Mouse (Mus musculus) intestine, postnatal 0 days (tissue): ENCODE results near the gene Pibf1. TPM values are rescaled to one million over a fixed set of nuclear protein-coding genes. Genes with fewer than 3 reads are reported as not detected.

Source experiments
- ATAC-seq: fragments of 200-750 bp; cut with Nextera tagmentation; 2 replicates; pipeline ENCODE4 v1.8.0; 2017; ENCODE audit warnings: mild to moderate bottlenecking, moderate TSS enrichment, moderate library complexity
- H3K27ac ChIP-seq: fragments of 300-500 bp; sonication (generic); 2 replicates; pipeline ENCODE4 v1.5.1; 2014; ENCODE audit warnings: mild to moderate bottlenecking, low read depth, low read length, moderate library complexity
- H3K27me3 ChIP-seq: fragments of 300-500 bp; sonication (generic); replicated peaks from 2 replicates; pipeline ENCODE4 v1.6.1; 2014; ENCODE audit warnings: low read length, mixed read lengths; ENCODE audit not compliant: control insufficient read depth, insufficient read depth
- H3K36me3 ChIP-seq: fragments of 300-500 bp; sonication (generic); 2 replicates; pipeline ENCODE4 v1.6.1; 2014; ENCODE audit warnings: mild to moderate bottlenecking, moderate library complexity; ENCODE audit not compliant: control insufficient read depth, insufficient read depth
- H3K4me1 ChIP-seq: fragments of 300-500 bp; sonication (generic); replicated peaks from 2 replicates; pipeline ENCODE4 v1.6.1; 2014; ENCODE audit warnings: antibody characterized with exemption, low read length, mixed read lengths; ENCODE audit not compliant: control insufficient read depth, insufficient read depth
- H3K4me2 ChIP-seq: fragments of 300-500 bp; sonication (generic); replicated peaks from 2 replicates; pipeline ENCODE4 v1.6.1; 2014; ENCODE audit warnings: low read depth, mild to moderate bottlenecking, moderate library complexity
- H3K4me3 ChIP-seq: fragments of 300-500 bp; sonication (generic); 2 replicates; pipeline ENCODE4 v1.5.1; 2014; ENCODE audit warnings: low read depth, low read length
- H3K9ac ChIP-seq: fragments of 300-500 bp; sonication (generic); 2 replicates; pipeline ENCODE4 v1.6.1; 2014; ENCODE audit warnings: mild to moderate bottlenecking, low read depth, low read length
- H3K9me3 ChIP-seq: fragments of 300-500 bp; sonication (generic); 2 replicates; pipeline ENCODE4 v1.6.1; 2016; ENCODE audit warnings: mixed run types; ENCODE audit not compliant: control insufficient read depth
- CTCF ChIP-seq: sonication (generic); IDR thresholded peaks from 2 replicates; pipeline ENCODE4 v1.5.1; 2016; ENCODE audit warnings: low read depth, mild to moderate bottlenecking, control low read depth, antibody characterized with exemption, moderate library complexity
- WGBS: fragments of 180-500 bp; shearing (Covaris S2); extraction: QIAGEN DNeasy Blood & Tissue Kit; methylation state at CpG from one replicate; pipeline ENCODE4 v1.1.7; 2014; 5-methylcytosine and 5-hydroxymethylcytosine counted together
- polyA plus RNA-seq: library from polyadenylated mRNA; unstranded; fragments of >200 nt; fragmentation: Nextera tagmentation; extraction: Ambion mirVana; gene quantifications from 2 replicates; pipeline ENCODE4 v1.2.1, GENCODE M21; 2015

The Pibf1 gene
- polyA plus RNA-seq, 1 experiment from 2014 or later: 9.7 TPM

GRCm38 (mm10) chr14:99263816-99264215 is 164.6 kb downstream of the Pibf1 start:
- Histone ChIP-seq H3K9me3 (no peaks in the 10 kb centered on the region), H3K4me2 (no peak overlapping the region), H3K4me3 (no peak overlapping the region), H3K9ac (no peak overlapping the region), H3K27ac (no peak overlapping the region), H3K4me1 (no peaks in the 10 kb centered on the region), H3K27me3 (no peaks in the 10 kb centered on the region), H3K36me3 (no peaks in the 10 kb centered on the region)
- 88% methylated on average over 6 of the region's 6 CpGs for WGBS
- ATAC-seq: no peak
- no peak for TF ChIP-seq CTCF

GRCm38 (mm10) chr14:99265791-99266190 is 166.6 kb downstream of the Pibf1 start:
- Histone ChIP-seq H3K36me3 (no peaks in the 10 kb centered on the region), H3K9ac (no peak overlapping the region), H3K4me3 (no peak overlapping the region), H3K27me3 (no peaks in the 10 kb centered on the region), H3K27ac (no peak overlapping the region), H3K4me1 (no peaks in the 10 kb centered on the region), H3K4me2 (no peak overlapping the region), H3K9me3 (no peaks in the 10 kb centered on the region)
- WGBS: 91% methylated on average over 14 of the region's 14 CpGs
- no peak for TF ChIP-seq CTCF
- no peak for ATAC-seq

- no peak for ATAC-seq
- H3K9me3 ChIP-seq: no peaks in the 10 kb centered on the region
- H3K4me2 ChIP-seq: no peak overlapping the region
- no peak overlapping the region for H3K27ac ChIP-seq
- WGBS: 75% methylated on average over 5 of the region's 5 CpGs
- H3K36me3 ChIP-seq: no peaks in the 10 kb centered on the region
- no peaks in the 10 kb centered on the region for H3K27me3 ChIP-seq
- no peak for TF ChIP-seq CTCF
- no peak overlapping the region for H3K4me3 ChIP-seq
- no peaks in the 10 kb centered on the region for H3K4me1 ChIP-seq
- H3K9ac ChIP-seq: no peak overlapping the region
These were observed 167.5 kb downstream of the Pibf1 start for GRCm38 (mm10) chr14:99266749-99267148.

GRCm38 (mm10) chr14:99274056-99274455 is 174.8 kb downstream of the Pibf1 start:
- Histone ChIP-seq H3K9me3 (no peaks in the 10 kb centered on the region), H3K36me3 (no peaks in the 10 kb centered on the region), H3K9ac (no peak overlapping the region), H3K27ac (no peak overlapping the region), H3K4me3 (no peak overlapping the region), H3K4me1 (no peaks in the 10 kb centered on the region), H3K4me2 (no peak overlapping the region), H3K27me3 (no peaks in the 10 kb centered on the region)
- 81% methylated on average over 2 of the region's 2 CpGs for WGBS
- no peak for ATAC-seq
- TF ChIP-seq CTCF: no peak

GRCm38 (mm10) chr14:99275827-99276226 is 176.6 kb downstream of the Pibf1 start:
- Histone ChIP-seq H3K27ac (no peak overlapping the region), H3K4me1 (no peaks in the 10 kb centered on the region), H3K27me3 (no peaks in the 10 kb centered on the region), H3K36me3 (no peaks in the 10 kb centered on the region), H3K4me3 (no peak overlapping the region), H3K9me3 (no peaks in the 10 kb centered on the region), H3K9ac (no peak overlapping the region), H3K4me2 (no peak overlapping the region)
- WGBS: 35% methylated on average over 4 of the region's 4 CpGs
- no peak for ATAC-seq
- no peak for TF ChIP-seq CTCF

DNA sequence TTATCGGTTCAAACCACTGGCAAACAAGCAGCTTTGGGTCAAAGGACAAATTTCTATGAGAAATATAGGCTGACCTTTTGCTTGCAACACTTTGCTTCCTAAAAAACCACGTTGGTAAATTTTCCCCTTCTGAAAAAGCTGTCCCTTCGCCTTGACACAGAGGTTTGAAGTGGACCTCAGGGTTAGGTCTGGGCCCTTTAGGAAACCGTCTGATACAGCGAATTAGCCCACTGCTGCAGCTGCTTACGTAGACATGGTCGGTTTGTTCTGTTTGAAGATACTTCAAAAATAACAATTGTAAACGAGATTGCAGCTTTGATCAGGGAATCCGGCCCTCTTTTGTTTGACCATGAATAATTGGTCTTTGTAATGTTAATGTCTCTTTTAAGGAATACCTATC is 179.1 kb downstream of the Pibf1 start:
- Histone ChIP-seq H3K27ac (no peak overlapping the region), H3K9ac (no peak overlapping the region), H3K4me1 (0 out of 2 replicates have a peak, but pooled peaks cover 6% of the 10 kb centered on the region), H3K4me3 (no peak overlapping the region), H3K36me3 (no peaks in the 10 kb centered on the region), H3K4me2 (no peak overlapping the region), H3K9me3 (no peaks in the 10 kb centered on the region), H3K27me3 (no peaks in the 10 kb centered on the region)
- no peak for ATAC-seq
- TF ChIP-seq CTCF: no peak
- WGBS: 30% methylated on average over 9 of the region's 9 CpGs
